Mouse (Mus musculus) spleen, adult 2 months (tissue): ENCODE results near the gene Nhlh1.

Experiments used
- CTCF ChIP-seq: fragments of 200-500 bp; IDR thresholded peaks from 2 replicates; pipeline ENCODE4 v1.5.1; 2011; ENCODE audit warnings: mild to moderate bottlenecking, inconsistent platforms; ENCODE audit not compliant: insufficient read depth, insufficient read length, insufficient replicate concordance; ENCODE audit errors: extremely low read depth
- POLR2A ChIP-seq: fragments of 200-500 bp; IDR thresholded peaks from 2 replicates; pipeline ENCODE4 v1.6.1; 2011; ENCODE audit warnings: low read depth, low read length, inconsistent platforms

- no peak for TF ChIP-seq CTCF
- TF ChIP-seq POLR2A = no peak
Observed at GRCm38 (mm10) chr1:172014771-172015170, 42.6 kb downstream of the Nhlh1 start.
